Mouse (Mus musculus) mammary gland, adult 2 months (tissue): ENCODE measurements around the gene Dync1li1. TPM values are rescaled to one million over a fixed set of nuclear protein-coding genes. Genes with fewer than 3 reads are reported as not detected.

Experiments
- polyA plus RNA-seq: library from polyadenylated mRNA; depleted of rRNA; stranded (reverse); fragments of >200 nt; gene quantifications from 2 replicates; pipeline ENCODE4 v1.2.3, GENCODE M21; 2012; ENCODE audit warnings: low replicate concordance; rRNA removed

Gene Dync1li1
- polyA plus RNA-seq = 13.1 and 14.6 TPM in 2 replicates

GRCm38 (mm10) chr9:114688252-114688952 is at the start of gene Dync1li1:
Gene Dync1li1, plus strand, starts transcription at chr9:114688790.

GRCm38 (mm10) chr9:114639839-114640646 is 48.5 kb upstream of the Dync1li1 start, which contains the start of gene Cnot10:
Gene Cnot10, minus strand, starts transcription at chr9:114640184.

GRCm38 (mm10) chr9:114731011-114731755 is 42.6 kb downstream of the Dync1li1 start, which contains the start of gene Cmtm6:
Gene Cmtm6, plus strand, starts transcription at chr9:114731116.

Other genes starting within 250 kb of the Dync1li1 start
- 4.1 and 4.3 TPM in 2 replicates for gene Ccr4, start 183.9 kb upstream of the Dync1li1 start, polyA plus RNA-seq
- gene C130032M10Rik, start 173.1 kb upstream of the Dync1li1 start, polyA plus RNA-seq = not detected in 2 replicates
- gene Trim71, start 124.4 kb upstream of the Dync1li1 start, polyA plus RNA-seq = not detected in 2 replicates
- 19.8 and 28.9 TPM in 2 replicates for gene Cnot10, start 48.6 kb upstream of the Dync1li1 start, polyA plus RNA-seq
- gene Cmtm6, start 42.3 kb downstream of the Dync1li1 start, polyA plus RNA-seq = 50.2 and 62.5 TPM in 2 replicates
- 190 and 234 TPM in 2 replicates for gene Cmtm7, start 93.1 kb downstream of the Dync1li1 start, polyA plus RNA-seq
- gene Cmtm8, start 155.4 kb downstream of the Dync1li1 start, polyA plus RNA-seq = 46.7 and 62.7 TPM in 2 replicates
- gene Gpd1l, start 245.2 kb downstream of the Dync1li1 start, polyA plus RNA-seq = 20.2 and 31.3 TPM in 2 replicates